Mouse (Mus musculus): Measurements from ENCODE around the gene Rnf17.

GRCm38 (mm10) chr14:56393704-56394312 is 8.6 kb upstream of the Rnf17 start:
- TF ChIP-seq POLR2A (IDR thresholded peaks at IDR 0.05; ENCODE audit: insufficient read depth, low read depth, low read length) (no peak), CTCF (IDR thresholded peaks at IDR 0.05; ENCODE audit: insufficient read depth, low read depth, low read length) (no peak)
